Mouse (Mus musculus) liver, adult 10 weeks (tissue): ENCODE data around the gene Iqgap2. TPM values are rescaled to one million over a fixed set of nuclear protein-coding genes. Genes with fewer than 3 reads are reported as not detected.

ENCODE experiments used
- polyA plus RNA-seq: library from polyadenylated mRNA; stranded (reverse); fragments of 350-450 nt; fragmentation: Illumina TruSeq; extraction: RNeasy Lipid Tissue Mini Kit (QIAGEN cat#74804); gene quantifications from one replicate; pipeline ENCODE4 v1.2.3, GENCODE M21; 2014; ENCODE audit warnings: low read depth, low replicate concordance

The Iqgap2 gene
- 137 TPM for polyA plus RNA-seq

GRCm38 (mm10) chr13:95891491-95891925, at the start of gene Iqgap2:
Iqgap2 (minus strand) TSS chr13:95891922.

GRCm38 (mm10) chr13:95696654-95697163, 195.0 kb downstream of the Iqgap2 start, which contains the start of gene F2rl2:
F2rl2 (plus strand) TSS chr13:95696853.

GRCm38 (mm10) chr13:95618309-95618712, 273.4 kb downstream of the Iqgap2 start, which contains the start of gene F2r:
F2r (minus strand) TSS chr13:95618487.

Other genes starting within 250 kb of the Iqgap2 start
- gene F2rl2, start 195.1 kb downstream of the Iqgap2 start, polyA plus RNA-seq: not detected
- 15.0 TPM for gene Gm20075, start 189.5 kb upstream of the Iqgap2 start, polyA plus RNA-seq
- gene Gm17190, start 190.1 kb upstream of the Iqgap2 start, polyA plus RNA-seq: not detected
- gene Sv2c, start 240.7 kb upstream of the Iqgap2 start, polyA plus RNA-seq: not detected